Mouse (Mus musculus): Measurements from ENCODE around the gene Hipk2.

DNA sequence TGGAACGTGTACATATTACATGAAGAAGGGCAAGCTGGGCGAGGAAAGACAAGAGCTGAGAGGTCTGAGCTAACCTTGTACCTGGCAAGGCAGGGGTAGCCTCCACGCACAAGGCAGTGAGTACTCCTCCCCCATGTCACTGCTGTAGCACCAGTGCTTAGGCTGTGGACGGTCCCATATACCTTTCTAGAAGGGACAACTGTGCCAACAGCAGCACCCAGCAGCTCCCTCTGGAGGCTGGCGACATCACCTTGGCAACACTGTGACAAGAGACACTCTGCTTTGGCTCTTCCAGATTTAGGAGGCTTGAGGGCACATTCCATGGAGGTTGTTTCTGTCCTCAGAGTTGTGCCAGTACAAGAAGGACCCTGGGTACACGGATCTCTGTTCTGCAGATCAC lies 123.5 kb downstream of the Hipk2 start:
- peak; percentile 44 for TF ChIP-seq CTCF (IDR thresholded peaks at IDR 0.05; ENCODE audit: low read depth)
- TF ChIP-seq EP300 (optimal IDR thresholded peaks at IDR 0.05), result no peak
